Mouse (Mus musculus) ES-Bruce4 (cell line): ENCODE measurements around the gene Cd300ld.

ENCODE experiments used
- EP300 ChIP-seq: IDR thresholded peaks from 2 replicates; pipeline ENCODE4 v1.6.1; 2011; ENCODE audit warnings: low read depth, low read length; ENCODE audit not compliant: insufficient read depth
- POLR2A ChIP-seq: IDR thresholded peaks from one replicate; pipeline ENCODE4 v1.8.1; 2011; ENCODE audit warnings: low read length; ENCODE audit not compliant: insufficient read depth

- TF ChIP-seq EP300 (no peak), POLR2A (no peak)
These were observed 17.0 kb downstream of the Cd300ld start for GRCm38 (mm10) chr11:114972726-114973125.
